In genomic region chr8:84205073-84205472, GRCm38 (mm10) we compare ENCODE assay signal across 18 mouse cellular contexts. TPM values are rescaled to one million over a fixed set of nuclear protein-coding genes. Genes with fewer than 3 reads are reported as not detected.
DNase-seq lines count a peak whose midpoint lies in the region; ATAC-seq and TF ChIP-seq lines count a peak whose summit lies in the region.
"Had no signal": no experiment of that assay in that cellular context is flagged by ENCODE, and none has a peak within 500 bp of the region (broad histone marks: within the 10 kb centered on the region; RNA-seq: fewer than 3 reads in every experiment).

No protein-coding gene starts in this region.

- 92% methylated on average over 5 of the region's 5 CpGs for WGBS in heart, embryonic 14.5 days
- WGBS in midbrain, embryonic 11.5 days: 96% methylated on average over 5 of the region's 5 CpGs
- 94% methylated on average over 5 of the region's 5 CpGs for WGBS in midbrain, embryonic 16.5 days
- WGBS in intestine, embryonic 15.5 days: 97% methylated on average over 5 of the region's 5 CpGs

- peak overlapping the region; percentile 96 for H3K4me3 ChIP-seq in gastrocnemius, adult 2 months
- no peak overlapping the region for H3K4me3 ChIP-seq in heart, embryonic 14.5 days (ENCODE audit: control insufficient read depth in 1 of 2, insufficient read depth in 1 of 2, low read depth in 1 of 2, low read length in 2 of 2)
- no peak overlapping the region for H3K4me3 ChIP-seq in midbrain, embryonic 11.5 days (ENCODE audit: low read depth, low read length)
- H3K4me3 ChIP-seq in midbrain, embryonic 16.5 days (ENCODE audit: low read depth, low read length): no peak overlapping the region
- H3K4me3 ChIP-seq in intestine, embryonic 15.5 days (replicated peaks): no peak overlapping the region
- H3K4me3 ChIP-seq: embryonic facial prominence, embryonic 10.5 days; forebrain, embryonic 13.5 days; hindbrain, embryonic 15.5 days had no signal

- H3K4me1 ChIP-seq in heart, embryonic 14.5 days (ENCODE audit: control insufficient read depth in 2 of 2, insufficient read depth in 2 of 2, low read length in 2 of 2): peaks cover 19 to 36% of the 10 kb centered on the region in 2 experiments
- peaks cover 26% of the 10 kb centered on the region for H3K4me1 ChIP-seq in midbrain, embryonic 11.5 days (ENCODE audit: control insufficient read depth, insufficient read depth, low read length)
- H3K4me1 ChIP-seq in midbrain, embryonic 16.5 days (ENCODE audit: control insufficient read depth, insufficient read depth, low read length): peaks cover 21% of the 10 kb centered on the region
- peaks cover 48% of the 10 kb centered on the region for H3K4me1 ChIP-seq in intestine, embryonic 15.5 days (replicated peaks)

- TF ChIP-seq CTCF in gastrocnemius, adult 2 months (IDR thresholded peaks at IDR 0.05): no peak

- peak overlapping the region; percentile 97 for H3K27ac ChIP-seq in gastrocnemius, adult 2 months
- H3K27ac ChIP-seq in heart, embryonic 14.5 days (replicated peaks in 1 of 2; ENCODE audit: control insufficient read depth in 1 of 2, insufficient read depth in 1 of 2, low read depth in 2 of 2, low read length in 2 of 2): no peak overlapping the region
- no peak overlapping the region for H3K27ac ChIP-seq in midbrain, embryonic 11.5 days (ENCODE audit: low read depth, low read length)
- H3K27ac ChIP-seq in midbrain, embryonic 16.5 days (ENCODE audit: low read length): no peak overlapping the region
- H3K27ac ChIP-seq in intestine, embryonic 15.5 days: no peak overlapping the region
- H3K27ac ChIP-seq: embryonic facial prominence, embryonic 10.5 days; forebrain, embryonic 13.5 days; hindbrain, embryonic 15.5 days had no signal

- no peaks in the 10 kb centered on the region for H3K27me3 ChIP-seq in heart, embryonic 14.5 days (ENCODE audit: control insufficient read depth, insufficient read depth, low read length)
- H3K27me3 ChIP-seq in midbrain, embryonic 11.5 days (ENCODE audit: control insufficient read depth, insufficient read depth, low read length): peaks cover 6% of the 10 kb centered on the region; the same call in 1 of the 2 replicates
- H3K27me3 ChIP-seq in midbrain, embryonic 16.5 days (ENCODE audit: control insufficient read depth, insufficient read depth, low read depth, low read length): peaks cover 11% of the 10 kb centered on the region; the same call in 1 of the 2 replicates
- H3K27me3 ChIP-seq in intestine, embryonic 15.5 days (replicated peaks): no peaks in the 10 kb centered on the region
- H3K27me3 ChIP-seq: forebrain, embryonic 13.5 days had no signal

- no peak for ATAC-seq in heart, embryonic 14.5 days (ENCODE audit: insufficient number of reproducible peaks, insufficient read depth, low FRiP score, low read depth)
- no peak for ATAC-seq in midbrain, embryonic 11.5 days (ENCODE audit: low FRiP score)
- no peak for ATAC-seq in midbrain, embryonic 16.5 days
- ATAC-seq in intestine, embryonic 15.5 days: no peak
- ATAC-seq: CD4-positive, CD25-positive, alpha-beta regulatory T cell, adult 4 months; forebrain, embryonic 13.5 days; forebrain, postnatal 0 days; intestine, postnatal 0 days had no signal

- 0 out of 2 replicates have a peak overlapping the region, but pooled peaks have one; percentile 4 for H3K4me2 ChIP-seq in heart, embryonic 14.5 days (ENCODE audit: low read length)
- H3K4me2 ChIP-seq in midbrain, embryonic 11.5 days: no peak overlapping the region
- no peak overlapping the region for H3K4me2 ChIP-seq in midbrain, embryonic 16.5 days (ENCODE audit: low read length)
- H3K4me2 ChIP-seq in intestine, embryonic 15.5 days (replicated peaks): no peak overlapping the region
- H3K4me2 ChIP-seq: forebrain, embryonic 13.5 days; hindbrain, embryonic 15.5 days had no signal

- no peak overlapping the region for H3K9ac ChIP-seq in heart, embryonic 14.5 days (ENCODE audit: low read length)
- no peak overlapping the region for H3K9ac ChIP-seq in midbrain, embryonic 11.5 days (ENCODE audit: low read length)
- no peak overlapping the region for H3K9ac ChIP-seq in midbrain, embryonic 16.5 days (ENCODE audit: low read depth, low read length)
- H3K9ac ChIP-seq in intestine, embryonic 15.5 days: no peak overlapping the region
- H3K9ac ChIP-seq: forebrain, embryonic 13.5 days; forebrain, postnatal 0 days; hindbrain, embryonic 15.5 days had no signal

- peaks cover 54% of the 10 kb centered on the region for H3K36me3 ChIP-seq in heart, embryonic 14.5 days (ENCODE audit: control insufficient read depth, insufficient read depth, low read length)
- no peaks in the 10 kb centered on the region for H3K36me3 ChIP-seq in midbrain, embryonic 11.5 days (ENCODE audit: control insufficient read depth, insufficient read depth, low read length)
- H3K36me3 ChIP-seq in midbrain, embryonic 16.5 days (ENCODE audit: control insufficient read depth, insufficient read depth, low read length): no peaks in the 10 kb centered on the region; the same call in 1 of the 2 replicates
- H3K36me3 ChIP-seq in intestine, embryonic 15.5 days: 0 out of 2 replicates have a peak, but pooled peaks cover 8% of the 10 kb centered on the region
- H3K36me3 ChIP-seq: hindbrain, embryonic 15.5 days had no signal

- DNase-seq in gastrocnemius, adult 2 months: no peak
- DNase-seq in gastrocnemius, postnatal 4 days (ENCODE audit: low spot score in 2 of 2): no peak
- DNase-seq in heart, adult 9 months (ENCODE audit: low spot score in 2 of 2): no peak
- peak; percentile 45 for DNase-seq in midbrain, embryonic 11.5 days (ENCODE audit: low spot score, missing footprints)
- DNase-seq: adrenal gland, adult 8-10 months; cerebellum, adult 18-20 months; forebrain, postnatal 0 days; gastrocnemius, postnatal 25 days; heart, adult 18-20 months had no signal

- H3K9me3 ChIP-seq in heart, embryonic 14.5 days (ENCODE audit: control insufficient read depth, low read length): no peaks in the 10 kb centered on the region
- no peaks in the 10 kb centered on the region for H3K9me3 ChIP-seq in midbrain, embryonic 11.5 days (ENCODE audit: control insufficient read depth, low read length)
- no peaks in the 10 kb centered on the region for H3K9me3 ChIP-seq in midbrain, embryonic 16.5 days (replicated peaks; ENCODE audit: control insufficient read depth, low read length, poor library complexity, severe bottlenecking)
- no peaks in the 10 kb centered on the region for H3K9me3 ChIP-seq in intestine, embryonic 15.5 days
- H3K9me3 ChIP-seq: embryonic facial prominence, embryonic 10.5 days; forebrain, embryonic 13.5 days; G1E; hindbrain, embryonic 15.5 days had no signal

- intact Hi-C loops in gastrocnemius, adult 2 months (cut with DNase I): no loop called here

RNA-seq across cellular contexts. Expression of gene Nanos3, which starts 20.1 kb away (rescaled TPM):
- total RNA-seq in gastrocnemius, adult 2 months (2021): not detected
- total RNA-seq in gastrocnemius, postnatal 4 days (2021): 1 to 10 TPM; 2.5 to 3.3 TPM
- 2.4 and 3.8 TPM in 2 replicates for polyA plus RNA-seq in heart, embryonic 14.5 days (2014; fragmentation: Nextera tagmentation; extraction: Ambion mirVana)
- 4.7 and 4.9 TPM in 2 replicates for polyA plus RNA-seq in midbrain, embryonic 11.5 days (2014; fragmentation: Nextera tagmentation; extraction: Ambion mirVana)
- polyA plus RNA-seq in midbrain, embryonic 16.5 days (2015; fragmentation: Nextera tagmentation; extraction: Ambion mirVana): 6.6 and 7.1 TPM in 2 replicates
- 2.5 and 2.9 TPM in 2 replicates for polyA plus RNA-seq in intestine, embryonic 15.5 days (2015; fragmentation: Nextera tagmentation; extraction: Ambion mirVana)
- total RNA-seq: G1E; gastrocnemius, postnatal 25 days had no signal
- polyA plus RNA-seq: G1E had no signal

RNA-seq across cellular contexts. Expression of gene Zswim4, which starts 31.8 kb away (rescaled TPM):
- total RNA-seq in gastrocnemius, adult 2 months (2021): 1 to 10 TPM; 5.2 to 8.6 TPM
- 1 to 10 TPM; 9.5 to 9.8 TPM for total RNA-seq in gastrocnemius, postnatal 4 days (2021)
- polyA plus RNA-seq in heart, embryonic 14.5 days (2014; fragmentation: Nextera tagmentation; extraction: Ambion mirVana): 6.7 and 7.3 TPM in 2 replicates
- 19.4 and 24.7 TPM in 2 replicates for polyA plus RNA-seq in midbrain, embryonic 11.5 days (2014; fragmentation: Nextera tagmentation; extraction: Ambion mirVana)
- polyA plus RNA-seq in midbrain, embryonic 16.5 days (2015; fragmentation: Nextera tagmentation; extraction: Ambion mirVana): 22.4 and 26.4 TPM in 2 replicates
- polyA plus RNA-seq in intestine, embryonic 15.5 days (2015; fragmentation: Nextera tagmentation; extraction: Ambion mirVana): 9.0 TPM in 2 replicates

RNA-seq across cellular contexts. Expression of gene D8Ertd738e, which starts 44.4 kb away (rescaled TPM):
- total RNA-seq in gastrocnemius, adult 2 months (2021): 100 to 1,000 TPM; 187 to 222 TPM
- total RNA-seq in gastrocnemius, postnatal 4 days (2021): 100 to 1,000 TPM; 197 to 218 TPM
- polyA plus RNA-seq in heart, embryonic 14.5 days (2014; fragmentation: Nextera tagmentation; extraction: Ambion mirVana): 359 and 400 TPM in 2 replicates
- polyA plus RNA-seq in midbrain, embryonic 11.5 days (2014; fragmentation: Nextera tagmentation; extraction: Ambion mirVana): 281 and 304 TPM in 2 replicates
- 229 and 244 TPM in 2 replicates for polyA plus RNA-seq in midbrain, embryonic 16.5 days (2015; fragmentation: Nextera tagmentation; extraction: Ambion mirVana)
- 292 and 312 TPM in 2 replicates for polyA plus RNA-seq in intestine, embryonic 15.5 days (2015; fragmentation: Nextera tagmentation; extraction: Ambion mirVana)

RNA-seq across cellular contexts. Expression of gene Mri1, which starts 52.1 kb away (rescaled TPM):
- 10 to 100 TPM; 14.0 to 15.9 TPM for total RNA-seq in gastrocnemius, adult 2 months (2021)
- total RNA-seq in gastrocnemius, postnatal 4 days (2021): 10 to 100 TPM; 18.8 to 27.0 TPM
- 45.4 and 48.3 TPM in 2 replicates for polyA plus RNA-seq in heart, embryonic 14.5 days (2014; fragmentation: Nextera tagmentation; extraction: Ambion mirVana)
- 47.2 and 52.4 TPM in 2 replicates for polyA plus RNA-seq in midbrain, embryonic 11.5 days (2014; fragmentation: Nextera tagmentation; extraction: Ambion mirVana)
- polyA plus RNA-seq in midbrain, embryonic 16.5 days (2015; fragmentation: Nextera tagmentation; extraction: Ambion mirVana): 41.1 and 43.4 TPM in 2 replicates
- polyA plus RNA-seq in intestine, embryonic 15.5 days (2015; fragmentation: Nextera tagmentation; extraction: Ambion mirVana): 72.4 and 77.5 TPM in 2 replicates

RNA-seq across cellular contexts. Expression of gene 4930432K21Rik, which starts 57.2 kb away (rescaled TPM):
- under 1 TPM; 0.28 to 0.50 TPM for total RNA-seq in gastrocnemius, adult 2 months (2021)
- total RNA-seq in gastrocnemius, postnatal 4 days (2021): 1 to 10 TPM; 1.4 to 1.9 TPM
- polyA plus RNA-seq in heart, embryonic 14.5 days (2014; fragmentation: Nextera tagmentation; extraction: Ambion mirVana): 0.43 and 0.63 TPM in 2 replicates
- polyA plus RNA-seq in midbrain, embryonic 11.5 days (2014; fragmentation: Nextera tagmentation; extraction: Ambion mirVana): 0.83 and 0.86 TPM in 2 replicates
- polyA plus RNA-seq in midbrain, embryonic 16.5 days (2015; fragmentation: Nextera tagmentation; extraction: Ambion mirVana): 2.1 and 2.5 TPM in 2 replicates
- polyA plus RNA-seq in intestine, embryonic 15.5 days (2015; fragmentation: Nextera tagmentation; extraction: Ambion mirVana): 0.65 and 0.93 TPM in 2 replicates
- total RNA-seq: gastrocnemius, postnatal 25 days had no signal
